Mouse (Mus musculus) bone marrow macrophage, adult 2 months (primary cell): Measurements from ENCODE around the gene Gcm2. TPM values are rescaled to one million over a fixed set of nuclear protein-coding genes. Genes with fewer than 3 reads are reported as not detected.

Experiments used
- H3K27ac ChIP-seq: 2 replicates; pipeline ENCODE4 v1.5.1; 2012; ENCODE audit warnings: low read depth, low read length; ENCODE audit not compliant: insufficient read depth
- H3K4me1 ChIP-seq: 2 replicates; pipeline ENCODE4 v1.6.1; 2012; ENCODE audit warnings: low read length; ENCODE audit not compliant: control insufficient read depth, insufficient read depth
- H3K4me3 ChIP-seq: 2 replicates; pipeline ENCODE4 v1.5.1; 2012; ENCODE audit warnings: mild to moderate bottlenecking, low read length, moderate library complexity; ENCODE audit not compliant: insufficient read depth
- CTCF ChIP-seq: IDR thresholded peaks from 2 replicates; pipeline ENCODE4 v1.5.1; 2012; ENCODE audit warnings: low read depth, mild to moderate bottlenecking, low read length, moderate library complexity
- POLR2A ChIP-seq: IDR thresholded peaks from 2 replicates; pipeline ENCODE4 v1.6.1; 2012; ENCODE audit warnings: mild to moderate bottlenecking, low read depth, low read length, borderline replicate concordance
- polyA plus RNA-seq: library from polyadenylated mRNA; stranded (reverse); fragments of >200 nt; gene quantifications from 2 replicates; pipeline ENCODE4 v1.2.4, GENCODE M21; 2012; ENCODE audit not compliant: missing spikeins, insufficient read depth, insufficient read length

The Gcm2 gene
- 0.66 and 1.1 TPM in 2 replicates for polyA plus RNA-seq

- no peak within 1 kb of the TSS for H3K4me3 ChIP-seq
- TF ChIP-seq CTCF = no peak
- TF ChIP-seq POLR2A = no peak
- peaks cover 5% of the 10 kb centered on the region; the same call in 1 of the 2 replicates for H3K4me1 ChIP-seq
- H3K27ac ChIP-seq = no peak within 1 kb of the TSS
These were observed at the start of gene Gcm2 for GRCm38 (mm10) chr13:41110935-41111334. TSS of gene Gcm2 (minus strand) at chr13:41111035.

DNA sequence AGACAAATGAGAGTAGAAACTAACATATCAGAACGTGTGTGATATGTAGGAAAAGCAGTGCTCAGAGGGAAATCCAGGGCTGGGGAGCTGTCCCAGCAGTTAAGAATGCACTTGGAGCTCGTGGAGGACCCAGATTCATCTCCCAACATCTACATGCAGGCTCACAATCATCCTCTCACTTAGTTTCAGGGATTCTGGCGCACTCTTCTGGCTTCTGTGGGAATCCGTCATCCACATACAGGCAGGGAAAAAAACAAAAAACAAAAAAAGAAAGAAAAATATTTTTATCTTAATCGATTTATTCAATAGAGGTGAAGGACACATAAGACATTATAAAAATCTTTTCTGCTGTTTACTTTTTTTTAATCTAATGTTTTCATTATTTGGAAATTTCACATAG, 47.6 kb upstream of the Gcm2 start:
- Histone ChIP-seq H3K4me1 (no peaks in the 10 kb centered on the region), H3K27ac (no peak overlapping the region), H3K4me3 (no peak overlapping the region)
- TF ChIP-seq CTCF (no peak), POLR2A (no peak)

- no peak overlapping the region for H3K4me3 ChIP-seq
- H3K27ac ChIP-seq = no peak overlapping the region
These were observed 42.3 kb upstream of the Gcm2 start for GRCm38 (mm10) chr13:41153146-41153545.

DNA sequence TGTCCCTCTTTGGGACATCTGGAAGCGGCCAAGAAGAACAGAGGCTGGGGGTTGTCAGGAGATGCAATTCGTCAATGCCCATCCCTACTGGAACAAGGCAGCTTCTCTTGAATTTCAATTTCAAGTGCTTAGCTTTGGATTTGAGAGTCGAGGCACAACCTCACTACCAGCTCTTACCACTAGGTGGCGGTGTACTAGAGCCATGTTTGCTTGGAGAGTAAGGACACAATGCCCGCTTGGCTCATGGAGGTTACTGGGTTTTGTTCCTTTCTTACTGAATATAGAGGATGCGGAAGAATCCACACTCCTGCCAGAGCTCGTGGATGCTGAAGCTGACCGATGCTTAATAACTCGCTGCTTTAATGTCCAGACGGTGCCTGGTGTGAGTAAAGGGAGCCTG, 35.4 kb upstream of the Gcm2 start:
- TF ChIP-seq POLR2A (no peak), CTCF (peak; percentile 83)
- Histone ChIP-seq H3K27ac (no peak overlapping the region), H3K4me1 (no peaks in the 10 kb centered on the region), H3K4me3 (no peak overlapping the region)

More at GRCm38 (mm10) chr13:41153146-41153545, 42.3 kb upstream of the Gcm2 start:
- TF ChIP-seq POLR2A = no peak
- TF ChIP-seq CTCF = no peak
- no peaks in the 10 kb centered on the region for H3K4me1 ChIP-seq

- H3K4me3 ChIP-seq = no peak overlapping the region
- TF ChIP-seq POLR2A (no peak), CTCF (no peak)
- H3K27ac ChIP-seq = no peak overlapping the region
- H3K4me1 ChIP-seq = peaks cover 2% of the 10 kb centered on the region; the same call in 1 of the 2 replicates
These were observed 34.7 kb upstream of the Gcm2 start for GRCm38 (mm10) chr13:41145433-41145970.

GRCm38 (mm10) chr13:41134901-41135300, 24.1 kb upstream of the Gcm2 start:
- Histone ChIP-seq H3K4me3 (no peak overlapping the region), H3K4me1 (no peaks in the 10 kb centered on the region), H3K27ac (no peak overlapping the region)
- TF ChIP-seq POLR2A = no peak
- TF ChIP-seq CTCF = peak; percentile 78

- H3K4me1 ChIP-seq = peaks cover 4% of the 10 kb centered on the region
- H3K27ac ChIP-seq = no peak overlapping the region
- TF ChIP-seq POLR2A (no peak), CTCF (no peak)
- H3K4me3 ChIP-seq = no peak overlapping the region
These were observed 18.2 kb upstream of the Gcm2 start for GRCm38 (mm10) chr13:41129061-41129460.

DNA sequence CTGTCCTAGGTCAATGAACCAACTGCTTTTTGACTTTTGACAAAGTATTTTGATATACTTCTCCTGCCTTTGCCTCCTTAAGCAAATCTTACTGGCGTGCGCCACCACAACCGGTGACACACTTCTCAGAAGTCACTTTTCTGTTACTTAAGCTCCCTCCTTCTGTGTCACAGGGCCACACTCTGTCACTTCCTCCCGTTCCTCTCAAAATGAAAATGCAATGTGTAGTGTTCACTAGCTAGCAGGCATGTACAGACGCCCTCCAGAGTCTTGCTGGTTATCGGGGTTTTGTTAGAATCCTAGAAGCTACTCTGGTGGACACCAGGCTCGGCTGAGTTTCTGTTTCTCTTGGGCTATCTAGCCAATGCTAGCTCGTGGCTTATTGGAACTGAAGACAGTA, 17.5 kb upstream of the Gcm2 start:
- peaks cover 4% of the 10 kb centered on the region for H3K4me1 ChIP-seq
- no peak for TF ChIP-seq CTCF
- TF ChIP-seq POLR2A = no peak
- no peak overlapping the region for H3K27ac ChIP-seq
- no peak overlapping the region for H3K4me3 ChIP-seq

DNA sequence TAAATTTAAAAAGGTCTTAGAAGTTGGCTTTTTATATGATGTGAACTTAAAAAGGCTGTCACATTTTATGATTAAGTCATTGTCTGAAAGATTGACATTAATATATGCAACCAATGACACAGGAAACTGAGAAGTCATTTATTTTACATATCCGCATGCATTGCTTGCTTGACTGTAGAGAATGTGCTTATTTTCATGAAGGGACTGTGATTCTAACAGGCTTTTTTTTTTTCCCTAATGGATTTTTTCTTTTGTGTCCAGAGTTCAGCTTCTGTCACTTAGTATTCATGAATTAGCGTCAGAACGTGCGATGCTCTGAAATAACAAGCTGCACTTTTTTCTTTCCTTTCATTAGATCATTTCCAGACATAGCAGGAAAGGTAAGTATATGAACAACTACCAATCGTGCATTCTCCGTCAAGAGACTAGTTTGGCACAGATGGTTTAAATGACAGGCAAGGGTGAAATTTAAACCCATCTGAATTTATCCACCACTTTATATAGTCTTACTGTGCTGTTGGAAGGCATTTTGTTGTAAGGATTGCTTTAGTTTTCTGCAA, 12.9 kb upstream of the Gcm2 start:
- Histone ChIP-seq H3K27ac (no peak overlapping the region), H3K4me1 (peaks cover 18% of the 10 kb centered on the region), H3K4me3 (no peak overlapping the region)
- TF ChIP-seq POLR2A (no peak), CTCF (no peak)

- H3K4me3 ChIP-seq = peak overlapping the region; percentile 12
- H3K27ac ChIP-seq = peak overlapping the region; percentile 84
- peaks cover 21% of the 10 kb centered on the region for H3K4me1 ChIP-seq
- TF ChIP-seq POLR2A (no peak), CTCF (no peak)
These were observed 8.5 kb upstream of the Gcm2 start for GRCm38 (mm10) chr13:41119152-41119945.
